Mouse (Mus musculus): ENCODE measurements at regions not wholly inside any gene's neighbourhood (a gene's known extent, or its start where the extent isn't known, plus 50 kb on each side); places are given as distances from the start of the nearest gene placed in this dataset.

DNA sequence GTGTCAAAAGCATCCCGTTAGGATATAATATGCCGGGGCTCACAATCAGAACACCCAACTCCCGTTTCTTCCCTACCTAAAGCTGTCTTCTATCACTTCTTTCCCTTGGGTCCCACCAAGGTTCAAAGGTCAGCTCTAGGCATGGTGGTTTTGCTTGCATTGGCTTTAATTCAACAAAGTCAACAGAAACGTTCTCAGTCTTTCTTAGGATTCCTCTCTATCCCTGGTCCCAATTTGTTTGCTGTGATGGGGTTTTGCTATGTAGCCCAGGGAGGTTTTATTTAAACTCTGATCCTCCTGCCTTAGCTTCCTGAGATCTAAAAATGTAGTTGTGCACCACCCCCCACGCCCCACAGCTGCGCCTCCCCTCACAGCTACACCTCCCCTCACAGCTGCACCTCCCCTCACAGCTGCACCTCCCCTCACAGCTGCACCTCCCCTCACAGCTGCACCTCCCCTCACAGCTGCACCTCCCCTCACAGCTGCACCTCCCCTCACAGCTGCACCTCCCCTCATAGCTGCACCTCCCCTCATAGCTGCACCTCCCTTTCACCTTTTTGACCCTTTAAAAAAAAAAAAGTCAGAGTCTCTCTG lies 73.1 kb upstream of the Spred2 start:
- no peak for TF ChIP-seq CTCF (IDR thresholded peaks at IDR 0.05; ENCODE audit: control insufficient read depth, insufficient read depth, insufficient replicate concordance, low read depth, low read length)
- TF ChIP-seq POLR2A (IDR thresholded peaks at IDR 0.05; ENCODE audit: control insufficient read depth, low read depth, low read length), result no peak

Data from testis, adult 2 months (tissue).